Mouse (Mus musculus): ENCODE data around the gene Gatad1. TPM values are rescaled to one million over a fixed set of nuclear protein-coding genes. Genes with fewer than 3 reads are reported as not detected.
A peak's percentile ranks its signal among the peaks of the same experiment; 100 is the strongest.

Gene Gatad1
- polyA plus RNA-seq, 1 experiment from 2014 or later, result 67.7 TPM

DNA sequence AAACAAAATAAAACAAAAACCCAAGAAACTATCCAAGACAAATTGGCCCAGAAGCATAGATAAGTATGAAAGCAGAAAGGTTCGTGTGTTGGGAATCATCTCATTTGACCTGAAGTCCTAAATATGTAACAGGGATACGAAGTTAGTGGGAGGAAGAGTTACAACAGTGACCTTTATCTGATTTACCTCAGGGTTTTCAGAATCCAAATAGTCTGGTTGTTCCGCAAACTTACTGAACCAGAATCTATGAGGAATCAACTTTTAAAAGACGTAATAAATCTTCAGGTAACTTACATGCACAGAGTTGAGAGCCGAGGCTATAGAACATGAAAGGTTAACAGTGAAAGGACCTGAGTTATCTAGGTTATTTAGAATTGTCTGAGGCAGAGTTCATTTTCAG is 58.2 kb downstream of the Gatad1 start:
- H3K4me2 ChIP-seq, result no peak overlapping the region
- H3K9me3 ChIP-seq (replicated peaks), result no peaks in the 10 kb centered on the region
- 84% methylated on average over 5 of the region's 5 CpGs for WGBS
- H3K9ac ChIP-seq, result no peak overlapping the region
- H3K36me3 ChIP-seq, result peaks cover 3% of the 10 kb centered on the region; the same call in 1 of the 2 replicates
- H3K4me3 ChIP-seq, result no peak overlapping the region
- H3K4me1 ChIP-seq (replicated peaks), result peaks cover 14% of the 10 kb centered on the region
- H3K27me3 ChIP-seq (replicated peaks), result no peaks in the 10 kb centered on the region
- no peak for ATAC-seq (ENCODE audit: insufficient number of reproducible peaks, low FRiP score)
- no peak overlapping the region for H3K27ac ChIP-seq (ENCODE audit: poor library complexity, severe bottlenecking)

DNA sequence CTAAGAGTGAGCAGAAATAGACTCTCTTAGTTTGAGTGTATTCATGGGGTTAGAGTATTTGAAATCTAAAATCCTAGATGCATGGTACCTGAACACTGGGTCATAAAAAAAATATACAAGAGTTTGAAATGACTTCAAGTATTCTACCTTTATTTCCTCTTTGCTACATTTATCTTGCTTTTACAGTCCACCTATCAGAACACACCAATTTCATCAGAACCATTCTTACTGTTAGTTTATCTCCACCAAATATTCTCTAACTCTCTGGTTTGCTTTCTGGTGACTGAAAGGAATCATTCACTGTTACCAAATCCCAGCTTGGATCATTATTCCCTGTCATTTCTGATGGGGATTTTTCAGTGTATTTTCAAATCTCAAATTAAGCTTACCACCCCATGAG is 59.8 kb downstream of the Gatad1 start:
- ATAC-seq (ENCODE audit: insufficient number of reproducible peaks, low FRiP score), result no peak
- Histone ChIP-seq H3K4me2 (peak overlapping the region; percentile 83), H3K9ac (peak overlapping the region; percentile 81; the same call in 1 of the 2 replicates), H3K27ac (ENCODE audit: poor library complexity, severe bottlenecking) (no peak overlapping the region), H3K36me3 (peaks cover 7% of the 10 kb centered on the region; the same call in 1 of the 2 replicates), H3K27me3 (replicated peaks) (no peaks in the 10 kb centered on the region), H3K4me3 (peak overlapping the region; percentile 88), H3K9me3 (replicated peaks) (no peaks in the 10 kb centered on the region), H3K4me1 (replicated peaks) (peaks cover 14% of the 10 kb centered on the region)

DNA sequence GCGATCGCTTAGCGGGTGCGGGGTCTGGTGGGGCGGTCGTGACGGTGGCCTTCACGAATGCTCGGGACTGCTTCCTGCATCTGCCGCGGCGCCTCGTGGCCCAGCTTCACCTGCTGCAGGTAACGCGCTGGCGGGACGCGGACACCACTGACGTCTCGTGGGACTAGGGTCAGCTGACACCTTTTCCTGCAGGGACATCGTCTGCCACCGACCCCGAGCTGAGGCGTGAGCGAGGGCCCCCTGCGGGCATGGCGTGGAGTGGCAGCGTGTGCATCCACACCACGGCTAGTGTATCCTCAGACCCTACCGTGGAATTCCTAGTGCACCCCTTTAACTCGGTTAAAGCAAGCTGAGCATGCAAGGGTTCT is 60.6 kb downstream of the Gatad1 start, which contains the start of gene Rbm48:
Rbm48 (minus strand) TSS at position 187 of the 368 bp plus-strand sequence.
- Histone ChIP-seq H3K4me3 (peak within 1 kb of the TSS; percentile 88), H3K9ac (peak within 1 kb of the TSS; percentile 81), H3K4me1 (replicated peaks) (peaks cover 14% of the 10 kb centered on the region), H3K27me3 (replicated peaks) (no peaks in the 10 kb centered on the region), H3K4me2 (peak within 1 kb of the TSS; percentile 83), H3K27ac (ENCODE audit: poor library complexity, severe bottlenecking) (peak within 1 kb of the TSS; percentile 60), H3K9me3 (replicated peaks) (no peaks in the 10 kb centered on the region), H3K36me3 (peaks cover 11% of the 10 kb centered on the region)
- WGBS, result under 1% methylated on average over 31 of the region's 31 CpGs
- ATAC-seq (ENCODE audit: insufficient number of reproducible peaks, low FRiP score), result peak; percentile 86

DNA sequence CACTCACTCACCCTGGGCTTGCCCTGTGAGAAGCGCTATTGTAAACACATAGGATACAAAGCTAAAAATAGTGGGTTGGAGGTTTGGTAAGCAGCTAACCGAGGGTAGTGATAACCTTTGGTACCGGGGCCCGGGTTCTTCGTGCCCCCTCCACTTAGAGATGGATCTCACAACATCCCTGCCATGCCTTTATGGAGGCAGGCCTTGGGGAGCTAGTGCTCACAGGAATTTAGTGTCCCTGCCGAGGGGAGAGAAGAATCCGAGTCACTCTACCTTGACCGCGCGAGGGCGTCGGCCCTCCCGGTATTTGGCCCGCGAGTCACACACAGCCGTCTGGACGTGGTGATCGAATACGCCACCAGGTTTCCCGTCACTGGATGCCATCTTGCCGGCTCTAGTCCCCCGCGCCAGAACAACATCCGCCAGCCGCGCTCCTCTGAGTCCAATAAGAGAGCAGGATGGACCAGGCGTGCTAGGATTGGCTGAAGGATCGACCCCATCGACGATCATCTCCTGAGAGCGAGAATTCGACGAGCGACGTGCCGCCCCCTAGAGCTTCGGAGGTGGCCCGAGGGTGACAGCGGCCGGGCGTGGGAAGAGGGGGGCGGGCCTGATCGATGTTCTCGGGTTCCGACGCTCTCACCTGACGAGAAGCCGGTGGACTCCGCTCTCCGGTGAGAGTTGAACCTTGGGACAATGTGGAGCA is 61.1 kb downstream of the Gatad1 start, which contains the start of gene Pex1:
Pex1 (plus strand) TSS at position 374 of the 706 bp plus-strand sequence.
- under 1% methylated on average over 50 of the region's 50 CpGs for WGBS
- peak within 1 kb of the TSS; percentile 81 for H3K9ac ChIP-seq
- peak within 1 kb of the TSS; percentile 60 for H3K27ac ChIP-seq (ENCODE audit: poor library complexity, severe bottlenecking)
- peak within 1 kb of the TSS; percentile 83 for H3K4me2 ChIP-seq
- H3K36me3 ChIP-seq, result peaks cover 16% of the 10 kb centered on the region
- peak; percentile 98 for ATAC-seq (ENCODE audit: insufficient number of reproducible peaks, low FRiP score)
- H3K4me3 ChIP-seq, result peak within 1 kb of the TSS; percentile 88
- no peaks in the 10 kb centered on the region for H3K9me3 ChIP-seq (replicated peaks)
- H3K27me3 ChIP-seq (replicated peaks), result no peaks in the 10 kb centered on the region
- peaks cover 14% of the 10 kb centered on the region for H3K4me1 ChIP-seq (replicated peaks)

Small RNA genes lying within 50 kb of the gene (microRNA-seq; reads per million reads assigned to microRNA genes)
- gene Gm22926 (not detected), gene Gm26238 (not detected)

Other genes with a start within 250 kb of the Gatad1 start
- gene Fam133b, start 113.4 kb downstream of the Gatad1 start, polyA plus RNA-seq (2016; fragmentation: Nextera tagmentation; extraction: Ambion mirVana), result 17.9 and 21.3 TPM in 2 replicates
- 1.9 and 2.6 TPM in 2 replicates for gene 1700109H08Rik, start 85.6 kb downstream of the Gatad1 start, polyA plus RNA-seq (2016; fragmentation: Nextera tagmentation; extraction: Ambion mirVana)
- 12.9 and 16.9 TPM in 2 replicates for gene Pex1, start 61.1 kb downstream of the Gatad1 start, polyA plus RNA-seq (2016; fragmentation: Nextera tagmentation; extraction: Ambion mirVana)
- gene Rbm48, start 60.6 kb downstream of the Gatad1 start, polyA plus RNA-seq (2016; fragmentation: Nextera tagmentation; extraction: Ambion mirVana), result 9.6 TPM in 2 replicates
- gene Tmbim7, start 6.0 kb downstream of the Gatad1 start, polyA plus RNA-seq (2016; fragmentation: Nextera tagmentation; extraction: Ambion mirVana), result not detected in 2 replicates
- 11.0 and 12.5 TPM in 2 replicates for gene Ankib1, start 145.7 kb upstream of the Gatad1 start, polyA plus RNA-seq (2016; fragmentation: Nextera tagmentation; extraction: Ambion mirVana)
- 45.5 and 45.7 TPM in 2 replicates for gene Krit1, start 146.0 kb upstream of the Gatad1 start, polyA plus RNA-seq (2016; fragmentation: Nextera tagmentation; extraction: Ambion mirVana)
- 0.13 and 0.40 TPM in 2 replicates for gene Lrrd1, start 188.0 kb upstream of the Gatad1 start, polyA plus RNA-seq (2016; fragmentation: Nextera tagmentation; extraction: Ambion mirVana)
- gene Mterf1a, start 236.7 kb upstream of the Gatad1 start, polyA plus RNA-seq (2016; fragmentation: Nextera tagmentation; extraction: Ambion mirVana), result 5.3 and 5.4 TPM in 2 replicates

Measured in heart, embryonic 12.5 days (tissue).